Mouse (Mus musculus) MEL (cell line): ENCODE results near the gene Vwa3a. TPM values are rescaled to one million over a fixed set of nuclear protein-coding genes. Genes with fewer than 3 reads are reported as not detected.

Experiments used
- DNase-seq: peaks from one replicate; pipeline ENCODE4 v3.0.0; 2011; ENCODE audit warnings: low read depth, low spot score
- H3K27ac ChIP-seq: 2 replicates; pipeline ENCODE4 v1.5.1; 2012; ENCODE audit warnings: low read depth, mild to moderate bottlenecking, control low read depth, low read length, moderate library complexity; ENCODE audit not compliant: control insufficient read depth
- H3K27me3 ChIP-seq, 2 experiments: fragments of 150-350 bp in 1 of 2; sonication (generic) in 1 of 2; 2 replicates each; pipeline ENCODE4 v1.6.1; 2012; ENCODE audit warnings: low read length in 2 of 2, mild to moderate bottlenecking in 2 of 2, improper control_type of control experiment in 1 of 2, moderate library complexity in 1 of 2; ENCODE audit not compliant: insufficient read depth in 2 of 2, control insufficient read depth in 1 of 2
- H3K36me3 ChIP-seq, 2 experiments: 2 replicates each; pipeline ENCODE4 v1.6.1; 2012 to 2014; ENCODE audit warnings: low read length in 2 of 2, improper control_type of control experiment in 1 of 2, inconsistent platforms in 1 of 2, mild to moderate bottlenecking in 1 of 2; ENCODE audit not compliant: insufficient read depth in 2 of 2, control insufficient read depth in 1 of 2
- H3K4me1 ChIP-seq, 2 experiments: fragments of 150-350 bp in 1 of 2; sonication (generic) in 1 of 2; 2 replicates each; pipeline ENCODE4 v1.6.1; 2012; ENCODE audit warnings: low read length in 2 of 2, improper control_type of control experiment in 1 of 2, mild to moderate bottlenecking in 1 of 2; ENCODE audit not compliant: insufficient read depth in 2 of 2, control insufficient read depth in 1 of 2
- H3K4me3 ChIP-seq, 2 experiments: fragments of 150-350 bp in 1 of 2; sonication (generic) in 1 of 2; 2 replicates each; pipeline ENCODE4 v1.5.1; 2012; ENCODE audit warnings: low read depth in 2 of 2, low read length in 2 of 2, mild to moderate bottlenecking in 2 of 2, moderate library complexity in 2 of 2, control low read depth in 1 of 2, improper control_type of control experiment in 1 of 2; ENCODE audit not compliant: control insufficient read depth in 1 of 2, insufficient read depth in 1 of 2
- H3K79me2 ChIP-seq: 2 replicates; pipeline ENCODE4 v1.6.1; 2012; ENCODE audit warnings: mild to moderate bottlenecking, low read length, moderate library complexity; ENCODE audit not compliant: control insufficient read depth, poor library complexity, insufficient read depth
- H3K9ac ChIP-seq: 2 replicates; pipeline ENCODE4 v1.6.1; 2012; ENCODE audit warnings: low read depth, mild to moderate bottlenecking, control low read depth, low read length, moderate library complexity; ENCODE audit not compliant: control insufficient read depth, poor library complexity, severe bottlenecking
- H3K9me3 ChIP-seq: fragments of 150-350 bp; sonication (generic); replicated peaks from 2 replicates; pipeline ENCODE4 v1.6.1; 2012; ENCODE audit warnings: mild to moderate bottlenecking, low read length, improper control_type of control experiment, moderate library complexity; ENCODE audit not compliant: insufficient read depth
- BHLHE40 ChIP-seq: IDR thresholded peaks from 2 replicates; pipeline ENCODE4 v1.6.1; 2012; ENCODE audit warnings: low read depth, mild to moderate bottlenecking, inconsistent platforms, low read length, improper control_type of control experiment, borderline replicate concordance
- CHD1 ChIP-seq: IDR thresholded peaks from 2 replicates; pipeline ENCODE4 v1.6.1; 2012; ENCODE audit warnings: low read depth, mild to moderate bottlenecking, inconsistent platforms, low read length, improper control_type of control experiment
- CHD2 ChIP-seq: IDR thresholded peaks from 2 replicates; pipeline ENCODE4 v1.6.1; 2011; ENCODE audit warnings: low read length, improper control_type of control experiment
- CTCF ChIP-seq, 3 experiments: IDR thresholded peaks in 2 of 3; conservative IDR thresholded peaks in 1 of 3; 2 replicates each; pipeline ENCODE4 v1.5.1; 2011 to 2012; ENCODE audit warnings: low read length in 3 of 3, low read depth in 2 of 3, mild to moderate bottlenecking in 2 of 3, improper control_type of control experiment in 1 of 3, inconsistent platforms in 1 of 3, mixed read lengths in 1 of 3, moderate library complexity in 1 of 3; ENCODE audit not compliant: control insufficient read depth in 1 of 3, insufficient read depth in 1 of 3, poor library complexity in 1 of 3, severe bottlenecking in 1 of 3
- E2F4 ChIP-seq: IDR thresholded peaks from 2 replicates; pipeline ENCODE4 v1.6.1; 2011; ENCODE audit warnings: low read depth, low read length, improper control_type of control experiment, borderline replicate concordance
- ELF1 ChIP-seq: IDR thresholded peaks from 2 replicates; pipeline ENCODE4 v1.6.1; 2014; ENCODE audit warnings: low read depth, mild to moderate bottlenecking, inconsistent platforms, low read length, improper control_type of control experiment, moderate library complexity
- EP300 ChIP-seq, 2 experiments: IDR thresholded peaks; 2 replicates each; pipeline ENCODE4 v1.6.1; 2011; ENCODE audit warnings: improper control_type of control experiment in 2 of 2, low read length in 2 of 2, low read depth in 1 of 2, mild to moderate bottlenecking in 1 of 2
- ETS1 ChIP-seq: IDR thresholded peaks from 2 replicates; pipeline ENCODE4 v1.6.1; 2012; ENCODE audit warnings: low read depth, mild to moderate bottlenecking, inconsistent platforms, low read length, improper control_type of control experiment, moderate library complexity
- GABPA ChIP-seq: IDR thresholded peaks from 2 replicates; pipeline ENCODE4 v1.6.1; 2012; ENCODE audit warnings: low read depth, mild to moderate bottlenecking, inconsistent platforms, low read length, improper control_type of control experiment, moderate library complexity
- GATA1 ChIP-seq: IDR thresholded peaks from 2 replicates; pipeline ENCODE4 v1.6.1; 2011; ENCODE audit warnings: low read depth, low read length, improper control_type of control experiment
- JUND ChIP-seq: IDR thresholded peaks from 2 replicates; pipeline ENCODE4 v1.6.1; 2011; ENCODE audit warnings: low read depth, mild to moderate bottlenecking, improper control_type of control experiment, low read length
- MAFK ChIP-seq: IDR thresholded peaks from 2 replicates; pipeline ENCODE4 v1.6.1; 2011; ENCODE audit warnings: low read depth, mild to moderate bottlenecking, low read length, improper control_type of control experiment, borderline replicate concordance
- MAX ChIP-seq: IDR thresholded peaks from 2 replicates; pipeline ENCODE4 v1.6.1; 2011; ENCODE audit warnings: low read length, improper control_type of control experiment
- MAZ ChIP-seq: IDR thresholded peaks from 2 replicates; pipeline ENCODE4 v1.6.1; 2012; ENCODE audit warnings: low read depth, mild to moderate bottlenecking, inconsistent platforms, low read length, improper control_type of control experiment
- MEF2A ChIP-seq: IDR thresholded peaks from 2 replicates; pipeline ENCODE4 v1.6.1; 2014; ENCODE audit warnings: low read depth, mild to moderate bottlenecking, inconsistent platforms, low read length, improper control_type of control experiment; ENCODE audit not compliant: poor library complexity, insufficient replicate concordance, severe bottlenecking; ENCODE audit errors: extremely low read depth
- MXI1 ChIP-seq: IDR thresholded peaks from 2 replicates; pipeline ENCODE4 v1.6.1; 2011; ENCODE audit warnings: mild to moderate bottlenecking, low read depth, low read length, improper control_type of control experiment
- MYB ChIP-seq: IDR thresholded peaks from 2 replicates; pipeline ENCODE4 v1.6.1; 2011; ENCODE audit warnings: mild to moderate bottlenecking, low read depth, low read length, improper control_type of control experiment
- NRF1 ChIP-seq: IDR thresholded peaks from 2 replicates; pipeline ENCODE4 v1.6.1; 2014; ENCODE audit warnings: low read depth, mild to moderate bottlenecking, inconsistent platforms, low read length, improper control_type of control experiment, moderate library complexity; ENCODE audit not compliant: poor library complexity, insufficient read depth, severe bottlenecking
- POLR2A ChIP-seq, 2 experiments: IDR thresholded peaks; 2 replicates each; pipeline ENCODE4 v1.6.1; 2011 to 2012; ENCODE audit warnings: low read length in 2 of 2, mild to moderate bottlenecking in 2 of 2, control low read depth in 1 of 2, improper control_type of control experiment in 1 of 2, low read depth in 1 of 2, moderate library complexity in 1 of 2; ENCODE audit not compliant: control insufficient read depth in 1 of 2, insufficient read depth in 1 of 2, poor library complexity in 1 of 2
- RAD21 ChIP-seq: IDR thresholded peaks from 2 replicates; pipeline ENCODE4 v1.6.1; 2011; ENCODE audit warnings: mild to moderate bottlenecking, low read depth, low read length, improper control_type of control experiment
- SIN3A ChIP-seq: IDR thresholded peaks from 2 replicates; pipeline ENCODE4 v1.6.1; 2012; ENCODE audit warnings: low read length, improper control_type of control experiment, inconsistent platforms
- SMC3 ChIP-seq: IDR thresholded peaks from 2 replicates; pipeline ENCODE4 v1.6.1; 2011; ENCODE audit warnings: low read depth, low read length, improper control_type of control experiment
- TAL1 ChIP-seq: IDR thresholded peaks from 2 replicates; pipeline ENCODE4 v1.6.1; 2012; ENCODE audit warnings: mild to moderate bottlenecking, inconsistent platforms, low read length, moderate library complexity, mixed read lengths
- TBP ChIP-seq: IDR thresholded peaks from 2 replicates; pipeline ENCODE4 v1.8.0; 2011; ENCODE audit warnings: low read depth, low read length, improper control_type of control experiment
- USF2 ChIP-seq, 2 experiments: IDR thresholded peaks; 2 replicates each; pipeline ENCODE4 v1.6.1; 2011 to 2012; ENCODE audit warnings: improper control_type of control experiment in 2 of 2, low read length in 2 of 2, borderline replicate concordance in 1 of 2, inconsistent platforms in 1 of 2, low read depth in 1 of 2, mild to moderate bottlenecking in 1 of 2; ENCODE audit not compliant: insufficient read depth in 1 of 2
- ZC3H11A ChIP-seq: IDR thresholded peaks from 2 replicates; pipeline ENCODE4 v1.6.1; 2012; ENCODE audit warnings: low read depth, mild to moderate bottlenecking, inconsistent platforms, low read length, improper control_type of control experiment
- ZMIZ1 ChIP-seq: IDR thresholded peaks from 2 replicates; pipeline ENCODE4 v1.6.1; 2012; ENCODE audit warnings: low read depth, mild to moderate bottlenecking, inconsistent platforms, low read length, improper control_type of control experiment, moderate library complexity
- ZNF384 ChIP-seq: IDR thresholded peaks from 2 replicates; pipeline ENCODE4 v1.6.1; 2012; ENCODE audit warnings: low read depth, mild to moderate bottlenecking, inconsistent platforms, low read length, improper control_type of control experiment
- polyA plus RNA-seq, 2 experiments: library from polyadenylated mRNA; stranded (reverse) in 1 of 2; unstranded in 1 of 2; fragments of >175 nt in 1 of 2; fragments of >200 nt in 1 of 2; gene quantifications; 2 replicates each; pipeline versions ENCODE4 v1.2.1 to v1.2.4; 2012; ENCODE audit warnings: low replicate concordance in 2 of 2, low read depth in 1 of 2; ENCODE audit not compliant: insufficient read length in 2 of 2, insufficient read depth in 1 of 2, missing spikeins in 1 of 2
- total RNA-seq: library from RNA; depleted of rRNA; stranded (reverse); fragments of 300-350 nt; gene quantifications from 2 replicates; pipeline ENCODE4 v1.2.3, GENCODE M21; 2012

The Vwa3a gene
- total and polyA plus RNA-seq, 3 experiments = not detected

DNA sequence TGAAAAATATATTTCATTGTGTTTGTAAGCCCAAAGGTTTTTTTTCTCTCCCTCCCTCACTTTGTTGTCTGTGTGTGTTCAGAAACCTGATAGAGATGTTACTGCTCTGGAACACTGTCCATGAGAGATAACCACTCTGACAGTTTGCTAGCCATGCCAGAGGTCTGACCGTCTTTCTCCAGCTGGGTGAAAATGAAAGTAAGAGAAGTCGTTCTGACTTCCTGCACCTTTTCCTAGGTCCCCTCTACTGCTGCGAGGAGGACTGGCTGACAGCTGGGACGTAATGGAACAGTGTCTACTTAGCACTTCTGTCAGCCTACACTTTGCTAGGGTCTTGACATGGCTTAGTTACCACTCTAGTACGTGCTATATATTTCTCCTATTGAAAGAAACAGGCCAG lies 9.5 kb upstream of the Vwa3a start (continued):
- TF ChIP-seq MEF2A (no peak), SMC3 (no peak), MYB (peak; percentile 45; the same call in 1 of the 2 replicates), ZNF384 (peak; percentile 73), SIN3A (peak; percentile 93), TBP (no peak), USF2 (IDR thresholded peaks at IDR 0.05; ENCODE audit: borderline replicate concordance in 1 of 2, insufficient read depth in 1 of 2, low read depth in 1 of 2, low read length in 2 of 2) (no peak), POLR2A (IDR thresholded peaks at IDR 0.05; ENCODE audit: control insufficient read depth in 1 of 2, insufficient read depth in 1 of 2, low read depth in 1 of 2, low read length in 2 of 2, poor library complexity in 1 of 2) (no peak), CTCF (IDR thresholded peaks at IDR 0.05 in 2 of 3, conservative IDR thresholded peaks at IDR 0.05 in 1 of 3; ENCODE audit: control insufficient read depth in 1 of 3, insufficient read depth in 1 of 3, low read depth in 2 of 3, low read length in 3 of 3, poor library complexity in 1 of 3, severe bottlenecking in 1 of 3) (no peak)

DNA sequence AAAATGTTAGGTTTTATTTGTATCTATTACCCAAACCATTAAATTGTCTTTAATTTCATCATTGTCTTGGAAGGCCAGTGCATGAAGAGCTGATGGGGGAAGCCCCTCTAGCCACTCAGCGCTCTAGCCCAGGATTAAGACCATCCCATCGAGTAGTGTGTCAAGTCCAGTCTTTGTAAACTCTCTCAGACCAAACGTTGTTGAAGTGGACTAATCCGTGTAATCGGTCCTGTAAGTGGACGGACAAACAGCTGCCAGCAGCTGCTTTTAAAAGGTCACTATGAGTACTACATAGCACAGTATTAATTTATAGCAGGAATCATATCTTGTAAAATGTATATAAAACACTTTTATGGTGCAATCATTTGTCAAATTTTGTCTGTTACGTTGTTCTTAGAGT lies 6.2 kb upstream of the Vwa3a start:
- Histone ChIP-seq H3K4me1 (peaks cover 5 to 10% of the 10 kb centered on the region in 2 experiments; a peak in 3 of 4 replicates), H3K9me3 (no peaks in the 10 kb centered on the region), H3K9ac (no peak overlapping the region), H3K79me2 (0 out of 2 replicates have a peak, but pooled peaks cover 3% of the 10 kb centered on the region), H3K36me3 (peaks cover 7 to 11% of the 10 kb centered on the region in 2 experiments), H3K4me3 (no peak overlapping the region), H3K27ac (no peak overlapping the region), H3K27me3 (no peaks in the 10 kb centered on the region)
- no peak for DNase-seq
- TF ChIP-seq NRF1 = no peak
- no peak for TF ChIP-seq SMC3
- TF ChIP-seq MEF2A = no peak
- TF ChIP-seq TAL1 = no peak
- TF ChIP-seq RAD21 = no peak
- TF ChIP-seq MAFK = no peak
- no peak for TF ChIP-seq ZC3H11A
- no peak for TF ChIP-seq MAZ
- no peak for TF ChIP-seq CHD1
- no peak for TF ChIP-seq CHD2
- TF ChIP-seq E2F4 = no peak

DNA sequence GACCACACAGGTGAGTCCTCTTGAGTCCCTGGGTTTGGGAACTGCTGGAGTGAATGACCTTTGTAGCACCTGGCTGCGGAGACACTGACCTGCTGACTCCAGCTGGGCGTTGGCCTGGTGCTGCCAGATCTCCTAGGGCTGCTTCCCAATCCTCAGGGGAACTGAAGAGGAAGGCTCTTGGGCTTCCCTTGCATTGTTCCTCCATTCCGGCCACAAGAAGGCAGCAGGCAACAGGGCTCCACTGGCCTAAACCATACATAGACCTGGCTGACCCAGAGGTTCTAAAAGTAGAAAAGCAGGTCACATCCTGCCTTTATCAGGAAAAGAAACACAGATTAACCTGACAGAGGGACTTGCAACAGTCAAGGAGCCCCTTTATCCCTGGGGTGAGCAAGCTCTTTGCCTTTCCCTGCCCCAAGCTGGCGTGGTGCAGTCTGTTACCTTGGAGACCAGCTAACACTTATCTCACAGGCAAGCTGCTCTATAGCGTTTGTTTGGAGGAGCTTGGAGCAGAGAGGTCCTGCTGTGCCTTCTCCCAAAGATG lies 512 bp downstream of the Vwa3a start:
- no peaks in the 10 kb centered on the region for H3K9me3 ChIP-seq
- no peaks in the 10 kb centered on the region for H3K27me3 ChIP-seq
- no peak overlapping the region for H3K4me3 ChIP-seq
- no peak overlapping the region for H3K27ac ChIP-seq
- no peaks in the 10 kb centered on the region for H3K79me2 ChIP-seq
- H3K9ac ChIP-seq = no peak overlapping the region
- no peaks in the 10 kb centered on the region for H3K36me3 ChIP-seq
- no peaks in the 10 kb centered on the region for H3K4me1 ChIP-seq
- no peak for DNase-seq
- TF ChIP-seq ZNF384 (no peak), MYB (no peak), BHLHE40 (no peak), SMC3 (no peak), RAD21 (no peak), POLR2A (IDR thresholded peaks at IDR 0.05; ENCODE audit: control insufficient read depth in 1 of 2, insufficient read depth in 1 of 2, low read depth in 1 of 2, low read length in 2 of 2, poor library complexity in 1 of 2) (no peak), NRF1 (no peak), USF2 (IDR thresholded peaks at IDR 0.05; ENCODE audit: borderline replicate concordance in 1 of 2, insufficient read depth in 1 of 2, low read depth in 1 of 2, low read length in 2 of 2) (no peak), JUND (no peak), GABPA (no peak), MAX (no peak), GATA1 (no peak), E2F4 (no peak), ETS1 (no peak), ELF1 (no peak), ZMIZ1 (no peak), EP300 (IDR thresholded peaks at IDR 0.05; ENCODE audit: low read depth in 1 of 2, low read length in 2 of 2) (no peak), MAZ (no peak), MXI1 (no peak)
